Mouse (Mus musculus): Measurements from ENCODE around the gene Trip6.

The Trip6 gene

DNA sequence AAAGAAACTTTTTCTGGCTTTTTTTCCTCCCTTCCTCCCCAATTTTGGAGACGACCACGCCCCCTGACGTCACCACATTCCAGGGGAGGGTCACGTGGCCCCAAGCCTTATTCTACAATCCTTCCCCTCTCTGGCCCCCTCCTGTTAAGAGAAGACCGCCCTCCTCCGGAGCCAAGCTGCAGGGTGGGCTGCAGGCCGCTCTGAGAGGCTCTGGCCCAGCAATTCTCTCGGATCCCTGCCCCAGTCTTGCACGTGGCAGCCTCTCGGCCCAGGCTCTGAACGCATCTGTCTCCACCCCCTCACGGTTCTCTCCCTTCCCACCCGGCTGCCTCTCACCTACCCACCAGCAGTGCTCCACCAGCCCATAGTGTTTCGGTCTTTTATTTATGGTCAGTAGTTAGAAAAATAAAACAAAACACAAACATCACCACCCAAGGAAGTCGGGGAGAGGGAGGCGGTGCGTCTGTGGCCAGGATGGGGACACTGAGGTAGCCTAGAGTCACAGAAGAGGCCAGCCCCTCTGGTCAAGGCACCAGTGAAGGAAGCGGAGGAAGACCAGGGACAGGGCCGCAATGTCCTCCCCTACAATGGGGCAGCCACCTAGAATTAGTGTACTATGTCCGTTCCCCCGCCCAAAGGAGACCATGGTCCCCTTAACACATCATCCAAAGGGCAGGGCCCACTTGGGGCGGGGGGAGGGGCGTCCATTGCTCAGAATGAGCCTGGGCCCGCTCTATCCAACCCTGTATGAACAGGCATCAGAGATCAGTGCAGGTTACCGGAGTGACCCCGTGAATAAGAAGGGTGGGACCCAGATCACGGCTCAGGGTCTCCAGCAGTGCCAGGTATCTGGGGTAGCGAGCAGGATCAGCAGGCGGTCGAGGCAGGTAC, at the start of gene Trip6:
TSS of gene Trip6 (minus strand) at position 212 of the 891 bp plus-strand sequence.
- peak; percentile 96 for DNase-seq

GRCm38 (mm10) chr5:137358382-137358781, 44.2 kb upstream of the Trip6 start:
- DNase-seq: peak; percentile 32

DNA sequence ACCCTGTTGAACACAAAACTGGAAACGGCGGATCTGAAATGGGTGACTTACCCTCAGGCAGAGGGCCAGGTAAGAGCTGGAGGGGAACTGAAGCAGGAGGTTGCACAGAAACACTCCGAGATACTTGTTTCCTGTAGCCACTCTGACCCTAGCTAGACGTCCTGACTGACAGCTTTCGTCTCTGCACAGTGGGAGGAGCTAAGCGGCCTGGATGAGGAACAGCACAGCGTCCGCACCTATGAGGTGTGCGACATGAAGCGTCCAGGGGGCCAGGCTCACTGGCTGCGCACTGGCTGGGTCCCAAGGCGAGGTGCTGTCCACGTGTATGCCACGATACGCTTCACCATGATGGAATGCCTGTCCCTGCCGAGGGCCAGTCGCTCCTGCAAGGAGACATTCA, 39.9 kb upstream of the Trip6 start:
- DNase-seq: no peak

GRCm38 (mm10) chr5:137352011-137352975, 38.1 kb upstream of the Trip6 start:
- DNase-seq: peak; percentile 27

GRCm38 (mm10) chr5:137351394-137351793, 37.2 kb upstream of the Trip6 start:
- peak; percentile 20 for DNase-seq

- DNase-seq: peak; percentile 55
These were observed 36.8 kb upstream of the Trip6 start for GRCm38 (mm10) chr5:137351058-137351380.

DNA sequence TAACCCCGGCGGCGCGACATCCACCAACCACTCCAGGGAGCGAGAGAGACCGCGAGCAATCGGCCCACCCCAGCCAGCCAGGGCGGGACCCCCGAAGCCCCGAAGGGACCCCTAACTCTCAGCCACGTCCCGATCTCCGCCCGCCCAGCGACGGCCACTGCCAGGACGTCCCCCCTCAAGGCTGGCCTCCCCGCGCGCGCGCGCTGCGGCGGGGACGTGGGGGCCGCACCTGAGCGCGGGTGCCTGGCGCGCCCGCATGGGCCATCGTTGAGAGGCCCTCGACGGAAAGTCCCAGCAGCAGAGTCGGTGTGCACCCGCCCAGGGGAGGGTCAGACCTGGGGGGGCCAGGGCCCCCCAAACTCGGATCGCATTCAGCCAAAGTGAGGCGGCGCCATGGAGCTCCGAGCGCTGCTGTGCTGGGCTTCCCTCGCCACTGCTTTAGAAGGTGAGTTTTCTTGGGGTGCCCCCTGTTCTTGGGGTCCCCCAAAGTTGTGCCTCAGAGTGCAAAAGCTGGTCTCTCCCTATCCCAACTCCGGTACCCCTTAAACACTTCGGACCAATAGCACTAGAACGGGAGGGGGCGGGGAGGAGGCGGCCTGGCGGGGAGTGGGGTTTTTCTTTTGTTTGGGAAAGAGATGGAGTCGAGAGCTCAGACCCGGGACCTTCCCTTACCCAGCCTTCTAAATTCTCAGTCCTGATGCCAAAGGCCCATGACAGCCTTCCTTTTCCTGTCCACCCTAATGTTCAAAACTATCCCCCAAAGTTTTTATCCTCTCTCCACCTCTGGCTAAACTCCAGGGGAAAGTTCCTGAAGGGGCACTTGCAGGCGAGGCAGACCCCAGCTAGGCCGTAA, 36.2 kb upstream of the Trip6 start:
- peak; percentile 54 for DNase-seq

DNA sequence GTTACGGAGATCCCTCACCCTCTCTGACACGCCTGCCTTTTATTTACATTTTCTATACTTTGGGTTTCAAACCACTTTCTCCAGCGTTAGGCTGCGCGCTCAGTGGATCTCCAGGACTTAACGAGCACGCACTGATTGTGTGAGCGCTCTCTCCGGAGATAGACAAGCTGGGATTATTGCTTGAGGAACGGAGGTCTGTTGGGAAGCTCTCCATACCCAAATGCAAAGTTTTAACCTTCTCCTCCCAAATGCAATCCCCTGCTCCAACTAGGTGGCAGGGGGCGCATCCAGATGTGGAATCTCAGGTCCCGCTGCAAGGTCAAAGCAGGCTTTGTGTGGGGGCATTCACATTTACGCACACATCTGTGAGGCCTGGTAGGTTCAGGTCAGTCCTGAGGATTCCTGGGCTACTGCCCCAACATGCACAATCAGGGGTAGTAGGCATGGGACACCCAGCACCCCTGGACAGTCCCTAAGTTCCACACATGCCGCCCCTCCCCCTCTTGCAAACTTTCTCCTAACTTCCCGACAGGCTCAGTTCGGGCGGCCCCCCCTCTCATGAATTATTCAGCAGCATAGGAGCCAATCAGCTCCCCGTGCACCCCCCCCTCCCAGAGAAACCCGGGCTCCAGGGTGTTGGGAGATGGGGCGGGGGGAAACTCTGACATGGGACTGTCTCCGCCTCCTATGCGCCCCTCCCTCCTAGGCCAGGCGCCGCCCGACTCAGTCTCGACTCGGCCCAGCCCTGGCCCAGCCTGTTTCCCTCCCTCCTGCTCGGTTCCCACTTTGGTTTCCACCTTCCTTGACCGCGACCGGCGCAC, 35.4 kb upstream of the Trip6 start, which contains the start of gene Ephb4:
TSS of gene Ephb4 (plus strand) at position 726 of the 821 bp plus-strand sequence.
- DNase-seq: peak; percentile 96

DNA sequence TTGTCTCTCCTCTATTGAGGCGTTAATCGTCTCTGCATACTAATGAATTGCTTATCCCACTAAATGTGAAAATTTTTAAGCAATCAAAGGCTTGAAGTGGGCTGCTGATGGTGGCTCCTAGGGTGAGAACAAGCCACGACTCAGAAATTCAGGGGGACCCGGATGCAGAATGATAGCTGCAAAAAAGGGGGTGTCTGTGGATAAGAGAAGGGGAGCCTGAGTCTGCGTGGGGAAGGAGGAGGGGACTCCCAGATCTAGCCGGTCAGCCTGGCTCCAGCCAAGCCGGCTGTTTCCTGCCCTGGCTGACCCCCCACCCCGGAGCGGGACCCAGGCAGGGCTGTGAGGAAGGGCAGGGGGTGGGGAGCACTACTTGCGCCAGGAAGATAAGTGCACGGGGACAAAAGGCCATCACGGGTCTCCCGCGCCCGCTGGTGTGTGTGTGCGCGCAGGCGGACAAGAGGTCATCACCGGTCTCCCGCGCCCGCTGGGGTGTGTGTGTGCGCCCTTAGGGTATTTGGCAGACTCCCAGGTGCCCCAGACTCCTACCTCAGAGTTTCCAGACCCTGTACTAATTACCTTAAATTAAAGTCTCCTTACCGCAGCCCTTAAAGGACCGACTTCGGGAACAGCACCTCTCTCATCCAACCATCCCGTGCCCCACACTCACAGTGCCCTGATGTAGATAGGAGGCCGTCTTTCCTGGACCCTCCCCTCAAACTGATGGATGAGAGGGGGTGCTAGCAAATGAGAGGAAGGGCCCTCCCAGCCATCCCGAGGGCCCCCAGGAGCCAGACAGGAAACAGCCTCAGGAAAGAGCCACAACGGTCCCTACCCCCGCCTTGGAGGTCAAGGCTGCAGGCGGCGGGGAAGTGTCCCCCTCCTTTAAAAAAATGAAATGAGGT, 34.5 kb upstream of the Trip6 start:
- DNase-seq: peak; percentile 74

DNA sequence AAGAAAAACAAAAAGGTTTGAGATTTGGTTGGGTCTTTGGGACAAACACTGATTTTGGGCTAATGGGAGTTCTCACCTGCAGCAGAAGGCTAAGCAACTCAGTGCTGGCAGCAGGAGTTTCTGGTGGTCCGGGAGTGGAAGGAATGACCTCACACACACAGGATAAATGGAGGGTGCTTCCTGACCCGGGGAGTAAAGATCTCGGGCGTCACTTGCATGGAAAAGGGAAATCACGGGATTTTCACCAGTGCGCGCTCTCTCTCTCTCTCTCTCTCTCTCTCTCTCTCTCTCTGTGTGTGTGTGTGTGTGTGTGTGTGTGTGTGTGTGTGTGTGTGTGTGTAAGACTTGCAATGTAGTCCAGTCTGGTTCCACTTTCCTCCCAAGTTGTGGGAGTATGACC, 33.7 kb upstream of the Trip6 start:
- DNase-seq: peak; percentile 42

GRCm38 (mm10) chr5:137346983-137347382, 32.8 kb upstream of the Trip6 start:
- no peak for DNase-seq

DNA sequence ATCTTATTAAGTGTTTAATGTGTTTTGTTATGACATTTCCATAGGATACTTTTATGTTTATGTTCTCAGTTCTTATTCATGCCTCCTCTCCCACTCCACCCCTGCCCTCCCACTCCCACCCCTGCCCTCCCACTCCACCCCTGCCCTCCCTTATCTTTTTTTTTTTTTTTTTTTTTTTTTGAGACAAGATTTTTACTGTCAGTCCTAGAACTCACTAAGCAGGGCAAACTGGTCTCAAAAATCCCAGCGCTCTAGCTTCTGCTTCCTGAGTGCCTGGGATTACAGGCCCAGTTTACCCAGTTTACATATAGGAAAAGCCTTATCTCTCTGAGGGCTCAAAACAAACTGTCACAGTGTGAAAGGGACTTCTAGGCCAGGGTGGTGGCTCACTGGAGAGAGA, 32.2 kb upstream of the Trip6 start:
- DNase-seq: no peak

DNA sequence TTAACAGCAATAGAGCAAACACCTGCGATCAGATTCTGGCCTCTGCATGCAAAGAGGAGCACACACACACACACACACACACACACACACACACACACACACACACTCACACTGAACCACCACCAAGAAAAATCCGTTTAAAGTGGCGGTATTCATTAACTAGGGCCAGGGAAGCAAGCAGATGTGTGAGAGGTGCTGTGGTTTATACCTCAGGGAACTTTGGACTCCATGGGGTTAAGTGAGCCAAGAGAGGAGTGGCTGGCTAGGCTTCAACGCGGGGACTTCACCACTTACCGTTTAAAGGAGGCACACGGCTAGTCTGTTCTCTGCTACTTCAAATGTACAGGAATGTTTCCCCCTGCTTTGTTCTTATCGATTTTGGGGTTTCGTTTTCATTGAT, 31.6 kb upstream of the Trip6 start:
- DNase-seq: no peak

GRCm38 (mm10) chr5:137343869-137344268, 29.7 kb upstream of the Trip6 start:
- no peak for DNase-seq

- no peak for DNase-seq
These were observed 29.2 kb upstream of the Trip6 start for GRCm38 (mm10) chr5:137343412-137343811.

DNA sequence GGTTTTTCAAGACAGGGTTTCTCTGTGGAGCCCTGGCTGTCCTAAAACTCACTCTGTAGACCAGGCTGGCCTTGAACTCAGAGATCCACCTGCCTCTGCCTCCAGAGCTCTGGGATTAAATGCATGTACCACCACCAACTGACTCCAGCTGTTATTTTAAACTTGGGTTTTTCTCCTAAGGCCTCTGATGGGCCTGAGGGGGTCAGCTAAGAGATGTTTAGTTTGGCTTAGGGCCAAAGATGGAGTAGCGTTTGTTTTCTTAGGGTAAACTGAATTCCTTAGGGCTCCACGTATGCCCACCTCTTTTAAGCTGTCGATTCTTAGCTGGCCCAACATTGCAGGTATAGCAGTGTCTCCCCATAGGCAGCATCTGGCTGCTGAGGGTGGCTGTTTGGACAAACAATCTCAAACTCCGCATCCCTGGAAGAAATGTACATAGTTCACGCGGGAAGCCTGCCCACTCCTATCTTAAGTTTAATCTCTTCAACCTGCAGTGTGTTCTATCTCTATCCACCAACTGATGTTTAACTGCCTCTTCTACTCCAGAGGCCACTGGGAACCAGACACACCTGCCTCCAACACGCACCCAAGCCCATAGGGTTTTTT, 28.3 kb upstream of the Trip6 start:
- no peak for DNase-seq

DNA sequence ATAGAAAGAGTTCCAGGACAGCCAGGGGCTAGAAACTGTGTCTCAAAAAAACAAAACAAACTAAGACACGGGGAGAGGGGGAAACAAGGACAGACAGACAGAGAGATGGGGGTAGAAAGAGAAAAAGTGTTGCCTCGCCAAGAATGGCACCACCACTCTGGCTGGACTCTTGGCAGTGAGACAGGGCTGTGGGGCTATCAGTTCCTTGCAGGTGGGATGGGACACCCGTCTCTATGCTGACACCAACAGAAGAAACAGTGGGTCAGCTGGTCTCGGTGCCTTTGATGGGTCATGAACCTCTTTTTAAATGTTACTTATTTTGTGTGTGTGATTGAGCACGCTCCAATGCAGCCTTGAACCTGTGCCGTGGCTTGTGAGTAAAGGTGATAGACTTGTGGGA, 26.0 kb upstream of the Trip6 start:
- DNase-seq: no peak

- peak; percentile 47 for DNase-seq
These were observed 25.2 kb upstream of the Trip6 start for GRCm38 (mm10) chr5:137339290-137339979.

- DNase-seq: peak; percentile 59
These were observed 24.6 kb upstream of the Trip6 start for GRCm38 (mm10) chr5:137338663-137339289.
